Mouse (Mus musculus) heart, embryonic 11.5 days (tissue): Measurements from ENCODE around the gene Safb2. TPM values are rescaled to one million over a fixed set of nuclear protein-coding genes. Genes with fewer than 3 reads are reported as not detected.
A peak's percentile ranks its signal among the peaks of the same experiment; 100 is the strongest.

ENCODE experiments used
- ATAC-seq: fragments of 200-750 bp; cut with Nextera tagmentation; replicated peaks from 2 replicates; pipeline ENCODE4 v1.8.0; 2017; ENCODE audit warnings: moderate library complexity; ENCODE audit not compliant: insufficient number of reproducible peaks, low FRiP score, low TSS enrichment
- H3K27ac ChIP-seq: fragments of 300-500 bp; sonication (generic); 2 replicates; pipeline ENCODE4 v1.5.1; 2014; ENCODE audit warnings: mild to moderate bottlenecking, low read depth, low read length
- H3K27me3 ChIP-seq: fragments of 300-500 bp; sonication (generic); 2 replicates; pipeline ENCODE4 v1.6.1; 2014; ENCODE audit warnings: mild to moderate bottlenecking, low read length, mixed read lengths; ENCODE audit not compliant: control insufficient read depth, insufficient read depth
- H3K36me3 ChIP-seq: fragments of 300-500 bp; sonication (generic); 2 replicates; pipeline ENCODE4 v1.6.1; 2014; ENCODE audit warnings: mild to moderate bottlenecking, low read length, moderate library complexity, mixed read lengths; ENCODE audit not compliant: control insufficient read depth, insufficient read depth
- H3K4me1 ChIP-seq: fragments of 300-500 bp; sonication (generic); 2 replicates; pipeline ENCODE4 v1.6.1; 2014; ENCODE audit warnings: low read length; ENCODE audit not compliant: control insufficient read depth, insufficient read depth
- H3K4me2 ChIP-seq: fragments of 300-500 bp; sonication (generic); 2 replicates; pipeline ENCODE4 v1.6.1; 2014; ENCODE audit warnings: mild to moderate bottlenecking, moderate library complexity
- H3K4me3 ChIP-seq: fragments of 300-500 bp; sonication (generic); 2 replicates; pipeline ENCODE4 v1.5.1; 2014; ENCODE audit warnings: low read depth, low read length
- H3K9ac ChIP-seq: fragments of 300-500 bp; sonication (generic); 2 replicates; pipeline ENCODE4 v1.6.1; 2014; ENCODE audit warnings: mild to moderate bottlenecking, low read depth, low read length, moderate library complexity
- H3K9me3 ChIP-seq: fragments of 300-500 bp; sonication (generic); replicated peaks from 2 replicates; pipeline ENCODE4 v1.6.1; 2016; ENCODE audit warnings: low read length; ENCODE audit not compliant: control insufficient read depth
- WGBS: fragments of 180-500 bp; shearing (Covaris S2); extraction: QIAGEN DNeasy Blood & Tissue Kit; methylation state at CpG from one replicate; pipeline ENCODE4 v1.1.7; 2014; ENCODE audit not compliant: insufficient replicate concordance; 5-methylcytosine and 5-hydroxymethylcytosine counted together
- polyA plus RNA-seq: library from polyadenylated mRNA; unstranded; fragments of >200 nt; fragmentation: Nextera tagmentation; extraction: Ambion mirVana; gene quantifications from 2 replicates; pipeline ENCODE4 v1.2.1, GENCODE M21; 2014

Gene Safb2
- polyA plus RNA-seq, 1 experiment from 2014 or later: 47.7 TPM

- Histone ChIP-seq H3K4me1 (no peaks in the 10 kb centered on the region), H3K27me3 (no peaks in the 10 kb centered on the region), H3K27ac (no peak overlapping the region), H3K4me3 (no peak overlapping the region), H3K4me2 (no peak overlapping the region), H3K9me3 (no peaks in the 10 kb centered on the region), H3K9ac (no peak overlapping the region), H3K36me3 (peaks cover 31% of the 10 kb centered on the region)
- ATAC-seq: no peak
- WGBS: 69% methylated on average over 3 of the region's 3 CpGs
These were observed 25.0 kb downstream of the Safb2 start for GRCm38 (mm10) chr17:56559386-56559785.

- no peaks in the 10 kb centered on the region for H3K27me3 ChIP-seq
- H3K4me2 ChIP-seq: no peak overlapping the region
- no peak overlapping the region for H3K27ac ChIP-seq
- no peaks in the 10 kb centered on the region for H3K9me3 ChIP-seq
- WGBS: 19% methylated on average over 3 of the region's 3 CpGs
- no peak overlapping the region for H3K4me3 ChIP-seq
- no peaks in the 10 kb centered on the region for H3K4me1 ChIP-seq
- peaks cover 22% of the 10 kb centered on the region for H3K36me3 ChIP-seq
- no peak overlapping the region for H3K9ac ChIP-seq
- peak; percentile 22; the same call in 1 of the 2 replicates for ATAC-seq
These were observed 25.9 kb downstream of the Safb2 start for GRCm38 (mm10) chr17:56558448-56558847.

GRCm38 (mm10) chr17:56554122-56554551 lies 30.2 kb downstream of the Safb2 start, which contains the start of gene Gm20219:
Gm20219 (minus strand) TSS chr17:56554387.
- ATAC-seq: no peak
- WGBS: 67% methylated on average over 20 of the region's 20 CpGs

DNA sequence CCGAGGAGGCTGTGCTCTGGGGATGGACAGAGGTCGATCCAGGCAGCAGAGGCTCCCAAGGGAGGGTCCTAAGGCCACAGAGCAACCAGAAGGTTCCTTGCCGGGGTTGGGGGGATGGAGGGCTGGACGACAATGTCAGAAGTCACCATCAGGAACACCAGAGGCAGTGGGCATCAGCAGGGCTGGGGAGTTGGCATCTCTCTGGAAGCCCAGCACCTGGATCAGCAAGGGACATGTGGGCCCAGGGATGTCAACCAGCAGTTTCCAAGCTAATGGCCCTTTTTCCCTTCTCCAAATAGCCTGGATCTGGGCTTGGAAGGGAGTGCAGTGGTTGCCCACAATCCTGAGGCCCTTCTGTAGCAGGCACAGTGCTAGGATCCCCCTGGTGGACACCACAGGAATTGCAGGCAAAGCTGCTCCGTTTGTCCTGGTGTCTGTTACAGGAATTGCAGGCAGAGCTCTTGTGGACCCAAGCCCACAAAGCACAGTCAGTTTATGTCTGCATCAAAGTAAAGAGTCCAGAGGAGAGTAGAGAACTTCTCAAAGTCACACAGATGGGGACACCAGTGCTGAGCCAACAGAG lies 31.5 kb downstream of the Safb2 start:
- Histone ChIP-seq H3K9me3 (no peaks in the 10 kb centered on the region), H3K36me3 (no peaks in the 10 kb centered on the region), H3K4me2 (no peak overlapping the region), H3K4me1 (no peaks in the 10 kb centered on the region), H3K9ac (no peak overlapping the region), H3K4me3 (no peak overlapping the region), H3K27me3 (no peaks in the 10 kb centered on the region), H3K27ac (no peak overlapping the region)
- 0 out of 2 replicates have a peak, but pooled peaks have one; percentile 29 for ATAC-seq
- WGBS: 56% methylated on average over 5 of the region's 5 CpGs

More at GRCm38 (mm10) chr17:56554122-56554551, 30.2 kb downstream of the Safb2 start, which contains the start of gene Gm20219:
- Histone ChIP-seq H3K27ac (no peak within 1 kb of the TSS), H3K4me3 (no peak within 1 kb of the TSS), H3K9me3 (no peaks in the 10 kb centered on the region), H3K4me1 (no peaks in the 10 kb centered on the region), H3K4me2 (no peak within 1 kb of the TSS), H3K9ac (no peak within 1 kb of the TSS), H3K27me3 (no peaks in the 10 kb centered on the region), H3K36me3 (no peaks in the 10 kb centered on the region)

- H3K36me3 ChIP-seq: no peaks in the 10 kb centered on the region
- no peak overlapping the region for H3K4me3 ChIP-seq
- 73% methylated on average over 6 of the region's 6 CpGs for whole genome bisulfite sequencing
- no peaks in the 10 kb centered on the region for H3K27me3 ChIP-seq
- H3K4me1 ChIP-seq: no peaks in the 10 kb centered on the region
- H3K4me2 ChIP-seq: no peak overlapping the region
- ATAC-seq: no peak
- H3K9ac ChIP-seq: no peak overlapping the region
- no peaks in the 10 kb centered on the region for H3K9me3 ChIP-seq
- no peak overlapping the region for H3K27ac ChIP-seq
These were observed 32.4 kb downstream of the Safb2 start for GRCm38 (mm10) chr17:56551841-56552581.

DNA sequence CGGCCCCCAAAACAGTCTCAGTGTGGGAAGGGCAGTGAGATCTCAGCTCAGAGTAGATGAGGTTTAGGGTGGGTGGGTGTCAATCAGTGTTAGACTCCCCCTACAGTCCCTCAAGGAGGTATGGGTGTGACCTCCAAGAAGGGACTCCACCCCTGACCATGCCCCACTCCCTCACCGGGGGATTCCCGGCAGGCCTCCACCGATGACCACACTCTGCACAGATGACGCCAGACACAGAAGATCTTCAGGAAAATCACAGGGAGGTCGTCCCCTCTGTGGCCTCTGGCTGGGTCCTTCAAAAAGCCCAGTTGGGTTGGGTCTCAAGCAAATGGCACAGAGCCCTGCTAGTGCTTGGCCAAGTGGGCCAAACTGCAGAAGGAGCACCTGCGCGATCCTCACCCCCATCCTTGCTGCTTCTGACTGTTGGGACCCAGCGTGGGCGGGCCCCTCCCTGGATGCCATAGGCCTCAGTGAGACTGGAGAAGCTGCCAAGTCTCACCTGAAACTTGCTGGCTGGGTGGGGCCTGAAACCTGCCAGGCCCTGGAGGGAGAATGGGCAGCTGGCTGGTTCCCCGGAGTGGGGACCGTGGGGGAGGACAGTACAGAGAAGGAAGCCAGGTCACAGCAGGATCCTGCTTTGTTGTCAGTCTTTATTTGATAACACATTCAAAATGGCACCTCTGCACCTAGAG lies 33.5 kb downstream of the Safb2 start:
- H3K36me3 ChIP-seq: no peaks in the 10 kb centered on the region

DNA sequence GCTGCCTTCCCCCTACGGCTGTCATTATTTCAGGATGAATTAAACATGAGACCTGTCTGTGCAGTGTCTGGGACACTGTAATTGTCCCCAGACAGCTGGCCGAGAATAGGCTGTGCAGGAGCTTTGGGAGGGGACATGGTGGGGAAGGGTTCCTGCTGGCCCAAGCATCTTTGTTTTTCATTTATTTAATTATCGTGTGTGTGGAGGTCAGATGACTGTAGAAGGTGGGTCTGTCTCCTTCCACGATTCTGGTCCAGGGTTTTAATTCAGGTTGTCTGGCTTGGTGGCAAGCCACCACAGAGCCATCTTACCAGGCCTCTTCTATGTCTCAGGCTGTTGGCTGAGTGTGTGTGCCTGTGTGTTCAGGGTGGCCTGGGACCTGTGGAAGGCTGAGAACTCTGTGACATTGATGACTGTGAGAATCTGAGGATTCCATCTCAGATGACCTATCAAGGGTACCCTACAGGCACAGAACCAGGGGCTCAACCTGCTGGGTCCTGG lies 35.7 kb downstream of the Safb2 start:
- H3K27ac ChIP-seq: no peak overlapping the region
- no peaks in the 10 kb centered on the region for H3K36me3 ChIP-seq
- no peak overlapping the region for H3K9ac ChIP-seq
- WGBS: 64% methylated on average over 4 of the region's 4 CpGs
- H3K9me3 ChIP-seq: no peaks in the 10 kb centered on the region
- H3K4me3 ChIP-seq: no peak overlapping the region
- no peak for ATAC-seq
- no peaks in the 10 kb centered on the region for H3K27me3 ChIP-seq
- H3K4me1 ChIP-seq: no peaks in the 10 kb centered on the region
- H3K4me2 ChIP-seq: no peak overlapping the region

More for the DNA sequence above, 33.5 kb downstream of the Safb2 start:
- Histone ChIP-seq H3K4me3 (no peak overlapping the region), H3K9ac (no peak overlapping the region), H3K4me2 (no peak overlapping the region), H3K4me1 (no peaks in the 10 kb centered on the region), H3K27ac (no peak overlapping the region), H3K9me3 (no peaks in the 10 kb centered on the region), H3K27me3 (no peaks in the 10 kb centered on the region)
- ATAC-seq: no peak
- 77% methylated on average over 12 of the region's 12 CpGs for WGBS

DNA sequence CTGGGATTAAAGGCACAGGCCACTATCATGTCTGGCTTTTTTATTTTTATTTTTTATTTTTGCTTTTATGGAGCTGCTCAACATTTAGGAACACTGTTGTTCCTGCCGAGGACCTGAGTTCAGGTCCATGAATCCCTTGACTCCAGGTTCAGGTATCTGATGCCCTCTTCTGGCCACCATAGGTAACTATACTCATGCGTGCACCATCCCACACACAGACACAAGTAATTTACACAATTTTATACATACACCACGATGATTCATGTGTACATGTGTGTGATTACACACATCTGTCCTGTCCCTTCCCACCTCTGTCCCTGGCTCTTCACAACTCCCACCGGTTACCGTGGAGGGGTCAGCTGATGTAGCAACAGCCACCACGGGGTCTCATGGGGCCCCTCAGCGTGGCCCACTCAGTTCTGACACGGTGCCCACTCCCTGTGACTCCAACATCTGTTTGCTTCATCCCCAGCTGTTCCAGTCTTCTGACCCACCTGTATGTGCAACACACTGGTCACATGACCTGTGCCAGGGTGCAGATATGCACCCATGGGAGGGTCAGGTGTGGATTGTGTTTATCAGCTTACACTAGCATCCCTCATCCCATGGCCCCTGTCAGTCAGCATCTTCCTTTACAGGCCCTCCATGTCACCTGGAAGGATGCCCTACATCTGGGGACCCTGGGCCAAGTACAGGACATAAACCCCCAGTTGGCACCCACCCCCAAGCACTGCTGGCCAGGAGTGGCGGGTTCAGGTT lies 36.4 kb downstream of the Safb2 start:
- H3K36me3 ChIP-seq: no peaks in the 10 kb centered on the region
- H3K27me3 ChIP-seq: no peaks in the 10 kb centered on the region
- no peak for ATAC-seq
- H3K4me1 ChIP-seq: no peaks in the 10 kb centered on the region
- H3K4me3 ChIP-seq: no peak overlapping the region
- no peak overlapping the region for H3K27ac ChIP-seq
- H3K4me2 ChIP-seq: no peak overlapping the region
- H3K9me3 ChIP-seq: no peaks in the 10 kb centered on the region
- H3K9ac ChIP-seq: no peak overlapping the region
- WGBS: 71% methylated on average over 9 of the region's 9 CpGs
